Mouse (Mus musculus) testis, postnatal 10 days (tissue): ENCODE results near the gene Il31ra.
"Not testable (repeated sequence)": the region's sequence is repeated elsewhere in the genome, so short reads cannot be mapped to it uniquely, and the experiment has no call there.

Experiments
- DNase-seq: peaks from one replicate; pipeline ENCODE4 v3.0.0; 2021; ENCODE audit warnings: low spot score

The Il31ra gene

GRCm38 (mm10) chr13:112594260-112594659, at the start of gene Il31ra:
Il31ra (minus strand) TSS chr13:112594360.
- not testable (repeated sequence) for DNase-seq

GRCm38 (mm10) chr13:112642897-112643296, 48.7 kb upstream of the Il31ra start:
- DNase-seq = no peak

DNA sequence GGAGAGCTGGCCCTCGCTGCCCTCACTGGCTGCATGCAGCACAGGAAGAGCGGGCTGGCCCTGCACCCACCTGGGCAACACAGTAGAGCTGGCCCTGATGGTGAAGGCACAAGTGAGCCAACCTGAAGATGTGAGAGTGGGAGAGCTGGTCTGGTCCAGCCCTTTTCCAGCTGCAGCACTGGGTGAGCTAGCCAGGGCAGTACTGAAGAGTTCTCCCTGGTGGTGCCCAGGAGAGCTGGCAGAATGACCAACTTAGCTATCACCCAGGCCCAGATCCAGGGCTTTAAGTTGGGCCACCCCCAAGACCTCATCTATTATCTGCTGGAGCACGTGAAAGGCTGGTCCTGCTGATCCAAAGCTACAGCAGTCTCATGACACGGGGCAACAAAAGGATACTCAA, 45.0 kb upstream of the Il31ra start:
- DNase-seq = no peak

DNA sequence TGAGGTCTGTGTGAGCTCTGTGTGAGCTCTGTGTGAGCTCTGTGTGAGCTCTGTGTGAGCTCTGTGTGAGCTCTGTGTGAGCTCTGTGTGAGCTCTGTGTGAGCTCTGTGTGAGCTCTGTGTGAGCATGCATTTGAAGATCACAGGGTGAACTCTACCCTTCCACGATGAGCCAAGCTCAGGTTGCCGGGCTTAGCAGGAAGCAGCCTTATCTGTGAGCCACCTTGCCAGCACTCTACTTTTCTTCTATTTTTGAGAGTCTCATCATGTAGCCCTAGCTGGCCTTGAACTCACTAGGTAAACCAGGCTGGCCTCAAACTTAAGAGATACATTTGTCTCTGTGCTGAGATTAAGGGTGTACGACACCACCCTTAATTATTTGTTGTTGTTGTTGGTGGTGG, 42.3 kb upstream of the Il31ra start:
- no peak for DNase-seq

DNA sequence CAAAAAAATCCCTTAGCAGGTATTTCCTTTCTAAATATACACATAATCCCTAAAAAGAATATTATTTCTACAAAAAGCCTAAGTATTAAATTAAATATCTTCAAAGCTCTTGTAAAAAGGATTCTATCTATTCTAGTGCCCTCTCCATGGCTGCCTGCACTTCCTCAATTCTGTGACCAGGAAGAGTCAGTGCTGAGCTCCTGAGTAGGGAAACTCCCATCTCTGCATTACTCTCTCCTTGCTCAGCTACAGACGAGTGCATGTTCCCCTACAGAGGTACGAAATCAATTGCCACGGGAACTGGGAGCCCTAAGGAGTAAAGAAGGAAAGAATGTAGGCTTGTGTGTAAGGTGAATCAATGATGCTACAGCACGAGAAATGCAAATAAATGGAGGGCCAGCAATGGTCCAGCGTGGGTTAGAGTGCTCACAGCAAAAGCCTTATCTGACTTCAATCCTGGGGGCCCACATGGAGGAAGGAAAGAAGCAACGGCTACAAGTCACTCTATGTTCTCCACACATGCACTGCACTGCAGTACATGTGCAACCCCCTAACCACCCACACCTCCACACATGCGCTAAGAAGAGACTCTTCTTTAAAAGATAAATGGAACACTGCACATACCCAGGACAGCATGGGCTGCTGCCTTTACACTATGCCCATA, 41.1 kb upstream of the Il31ra start:
- no peak for DNase-seq

DNA sequence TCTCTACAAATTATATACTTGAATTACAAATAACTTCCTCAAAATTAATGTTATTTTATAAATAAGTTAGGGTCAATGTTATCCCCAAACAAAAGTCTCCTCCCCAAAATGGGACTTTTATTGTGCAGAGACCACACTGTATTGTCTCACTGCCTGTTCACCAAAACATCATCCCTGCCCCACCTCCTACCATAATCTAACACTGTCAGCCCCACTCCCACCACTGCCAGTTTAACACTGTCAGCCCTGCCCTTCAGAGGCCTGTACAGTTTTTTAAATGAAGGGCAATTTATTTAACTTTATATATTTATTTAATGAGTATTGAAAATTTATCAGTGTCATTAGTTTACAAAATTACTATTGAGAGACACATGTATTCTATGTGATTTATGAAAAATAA, 31.4 kb upstream of the Il31ra start:
- no peak for DNase-seq

DNA sequence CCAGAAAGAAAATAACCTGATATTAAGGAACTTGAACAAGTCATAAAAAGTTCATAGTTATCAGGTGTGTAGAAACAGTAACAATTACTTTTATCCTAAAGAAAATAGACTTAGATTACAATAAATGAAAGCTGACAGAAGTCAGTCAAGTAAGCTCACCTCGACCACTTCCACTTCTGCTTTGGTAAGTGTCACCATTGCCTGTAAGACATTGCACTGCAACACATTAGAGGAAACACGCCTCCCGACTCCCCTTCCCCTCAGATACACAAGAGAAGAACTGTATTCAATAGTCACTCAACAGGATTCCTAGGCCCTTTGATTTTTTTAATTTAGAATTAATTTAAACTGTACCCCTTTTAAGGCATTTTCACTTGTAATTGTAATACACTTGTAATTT, 30.5 kb upstream of the Il31ra start:
- DNase-seq = no peak

- no peak for DNase-seq
Measured at GRCm38 (mm10) chr13:112623656-112624055, 29.5 kb upstream of the Il31ra start.

- DNase-seq = no peak
Measured at GRCm38 (mm10) chr13:112621592-112621991, 27.4 kb upstream of the Il31ra start.

GRCm38 (mm10) chr13:112608606-112609005, 14.4 kb upstream of the Il31ra start:
- no peak for DNase-seq

DNA sequence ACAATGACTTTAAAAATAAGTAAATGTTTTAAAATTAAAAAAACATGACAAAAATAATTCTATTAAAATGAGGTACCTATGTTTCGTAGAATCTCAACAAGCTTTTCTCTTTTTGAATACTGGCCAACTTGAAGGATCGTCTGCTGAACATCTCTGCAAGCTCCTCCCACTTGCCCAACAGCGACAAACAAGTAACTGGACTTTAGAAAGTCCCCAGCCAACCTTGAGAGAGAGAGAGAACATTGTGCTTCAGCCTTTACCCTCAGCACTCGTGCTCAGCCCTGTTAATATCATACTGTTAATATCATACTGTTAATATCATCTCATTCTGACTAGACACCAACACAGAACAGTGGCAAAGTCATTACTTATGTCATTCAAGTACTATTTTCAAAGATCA, 10.3 kb upstream of the Il31ra start:
- DNase-seq = no peak

DNA sequence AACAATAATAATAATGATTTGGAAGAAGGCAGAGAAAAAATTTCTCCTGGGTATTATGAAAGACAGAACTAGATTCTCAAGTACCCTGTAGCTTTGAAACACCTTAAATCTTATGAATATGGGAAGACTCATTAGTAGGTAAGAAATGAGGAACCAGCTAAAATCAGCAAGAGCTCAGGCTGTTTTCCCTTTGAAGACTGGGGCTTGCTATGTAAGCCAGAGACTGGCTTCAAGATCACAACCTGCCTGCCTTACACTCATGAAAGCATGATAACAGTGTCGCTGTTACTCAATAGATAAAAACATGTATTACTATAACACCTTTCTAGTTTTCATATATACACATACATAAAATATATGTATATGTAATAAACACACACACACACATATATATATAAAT, 9.7 kb upstream of the Il31ra start:
- DNase-seq = no peak

DNA sequence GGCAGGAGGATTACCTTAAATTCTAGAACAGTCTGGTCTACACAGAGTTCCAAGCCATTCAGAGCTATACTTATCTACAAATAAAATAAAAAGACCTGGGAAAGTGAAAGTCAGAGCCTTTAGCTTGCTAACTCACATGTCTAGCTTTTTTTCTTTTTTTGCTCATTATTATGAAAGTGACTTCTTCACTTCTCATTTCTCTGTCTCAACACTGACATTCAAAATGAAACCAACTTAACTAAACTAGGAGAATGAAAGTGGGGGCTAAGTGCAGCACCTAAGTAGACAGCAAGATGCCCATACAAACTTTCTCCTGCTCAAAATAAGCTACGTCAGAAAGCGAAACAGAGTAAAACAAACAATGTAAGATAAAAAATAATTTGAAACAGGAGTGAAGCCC, 8.4 kb upstream of the Il31ra start:
- DNase-seq = no peak

DNA sequence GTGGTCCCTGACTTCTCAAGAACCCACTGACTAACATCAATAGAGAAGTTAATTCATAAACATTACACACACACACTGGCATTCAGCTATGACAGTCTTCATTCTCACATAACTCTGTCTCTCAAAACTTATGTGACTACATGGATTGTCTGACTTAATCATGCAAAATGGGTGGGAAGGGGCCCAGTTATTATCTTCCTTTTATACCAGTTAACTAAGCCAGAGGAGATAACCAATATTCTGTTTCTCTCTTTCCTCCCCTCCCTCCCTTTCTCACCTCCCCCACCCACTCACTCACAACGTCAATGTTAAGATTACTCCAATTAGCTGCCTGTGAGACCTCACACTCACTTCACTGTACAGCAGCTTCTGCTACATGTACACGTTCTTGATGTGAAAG, 3.9 kb downstream of the Il31ra start:
- DNase-seq = no peak

GRCm38 (mm10) chr13:112589625-112590024, 4.5 kb downstream of the Il31ra start:
- no peak for DNase-seq

DNA sequence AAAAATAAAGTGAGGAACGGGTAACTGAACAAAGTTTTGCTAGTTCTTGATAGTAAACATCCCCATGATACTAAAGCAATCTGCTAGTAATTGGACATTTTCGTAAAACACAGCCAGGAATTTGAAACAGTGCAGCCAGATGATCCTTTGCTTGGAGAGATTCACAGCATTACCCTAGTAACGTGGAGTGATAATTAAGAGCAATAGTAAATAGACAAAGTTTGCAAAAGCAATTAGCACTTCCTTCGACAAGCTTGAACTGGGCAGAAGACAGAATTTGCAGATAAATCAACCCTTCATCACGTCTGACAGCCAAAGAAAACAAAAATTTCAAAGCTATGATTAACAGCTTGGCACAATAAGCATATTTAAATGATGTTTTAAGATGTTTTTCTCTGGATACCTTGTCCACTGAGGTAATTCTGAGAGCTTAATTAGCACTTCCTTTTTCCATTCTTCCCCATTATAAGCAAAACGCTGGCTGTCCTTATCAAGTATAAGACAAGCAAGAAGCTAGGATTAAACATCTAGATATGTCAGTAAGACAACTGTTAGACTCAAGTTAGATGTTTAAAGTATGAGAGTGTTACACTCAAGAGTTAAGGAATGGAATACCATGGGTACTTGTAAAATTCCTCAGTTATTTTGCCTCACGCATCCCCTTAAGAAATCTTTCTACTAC, 9.5 kb downstream of the Il31ra start:
- DNase-seq = no peak

GRCm38 (mm10) chr13:112582291-112582690, 11.9 kb downstream of the Il31ra start:
- DNase-seq = no peak

- DNase-seq = no peak
Measured at GRCm38 (mm10) chr13:112581796-112582195, 12.4 kb downstream of the Il31ra start.

- no peak for DNase-seq
Measured at GRCm38 (mm10) chr13:112580590-112581320, 13.4 kb downstream of the Il31ra start.

GRCm38 (mm10) chr13:112578041-112578440, 16.1 kb downstream of the Il31ra start:
- peak; percentile 100 for DNase-seq

DNA sequence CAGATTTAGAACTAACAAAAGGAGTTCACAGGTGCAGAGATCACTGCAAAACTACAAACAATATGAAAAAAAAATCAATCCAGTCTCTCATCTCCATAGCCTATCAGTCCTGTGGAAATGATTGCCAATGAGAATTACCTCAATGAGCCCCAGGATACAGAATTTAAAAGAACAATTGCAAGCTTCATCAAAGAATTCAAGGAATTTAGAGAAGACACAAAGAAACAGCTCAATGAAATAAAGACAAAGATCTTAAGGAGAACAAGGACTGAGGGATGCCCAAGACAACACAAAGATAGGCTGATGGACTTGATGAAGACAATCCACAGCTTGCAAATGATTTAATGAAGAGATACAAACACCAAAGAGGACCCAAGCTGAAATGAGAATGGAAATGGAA, 20.4 kb downstream of the Il31ra start:
- no peak for DNase-seq

DNA sequence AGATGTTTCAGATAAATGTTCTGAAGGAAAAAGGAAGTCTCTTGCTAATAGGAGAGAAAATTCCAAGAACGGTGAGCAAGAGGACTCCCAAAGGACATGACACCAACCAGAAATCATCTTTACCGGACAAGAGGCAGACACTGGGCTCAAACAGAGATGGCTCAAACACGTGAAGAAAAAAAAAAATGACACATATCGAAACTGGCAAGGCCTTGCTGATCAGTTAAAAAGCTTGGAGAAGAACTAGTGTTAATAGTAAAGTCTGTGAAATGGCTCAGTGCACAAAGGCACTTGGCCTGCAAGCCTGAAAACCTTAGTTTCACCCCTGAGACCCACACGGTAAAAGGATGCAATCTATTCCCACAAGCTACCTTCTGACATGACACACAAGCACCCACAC, 23.4 kb downstream of the Il31ra start:
- no peak for DNase-seq

DNA sequence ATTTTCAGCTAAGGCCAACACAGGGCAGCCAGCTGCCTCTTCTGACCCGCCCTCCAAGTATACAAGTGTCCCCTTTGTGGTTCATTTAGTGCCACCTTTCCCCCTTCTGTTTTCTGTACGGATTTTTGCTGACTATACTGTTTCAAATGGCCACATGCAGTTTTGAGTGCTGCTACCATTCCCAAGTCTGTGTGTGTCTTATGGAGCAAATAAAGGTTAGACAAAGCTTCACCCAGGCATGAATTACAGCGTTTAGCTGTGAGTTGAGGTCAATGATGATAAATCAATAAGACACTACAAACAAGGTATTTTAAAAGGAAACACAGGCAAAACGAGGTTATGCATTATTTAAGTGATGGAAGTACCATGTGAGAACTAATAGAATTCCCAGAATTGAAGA, 24.6 kb downstream of the Il31ra start:
- no peak for DNase-seq
